In the genomic region with DNA sequence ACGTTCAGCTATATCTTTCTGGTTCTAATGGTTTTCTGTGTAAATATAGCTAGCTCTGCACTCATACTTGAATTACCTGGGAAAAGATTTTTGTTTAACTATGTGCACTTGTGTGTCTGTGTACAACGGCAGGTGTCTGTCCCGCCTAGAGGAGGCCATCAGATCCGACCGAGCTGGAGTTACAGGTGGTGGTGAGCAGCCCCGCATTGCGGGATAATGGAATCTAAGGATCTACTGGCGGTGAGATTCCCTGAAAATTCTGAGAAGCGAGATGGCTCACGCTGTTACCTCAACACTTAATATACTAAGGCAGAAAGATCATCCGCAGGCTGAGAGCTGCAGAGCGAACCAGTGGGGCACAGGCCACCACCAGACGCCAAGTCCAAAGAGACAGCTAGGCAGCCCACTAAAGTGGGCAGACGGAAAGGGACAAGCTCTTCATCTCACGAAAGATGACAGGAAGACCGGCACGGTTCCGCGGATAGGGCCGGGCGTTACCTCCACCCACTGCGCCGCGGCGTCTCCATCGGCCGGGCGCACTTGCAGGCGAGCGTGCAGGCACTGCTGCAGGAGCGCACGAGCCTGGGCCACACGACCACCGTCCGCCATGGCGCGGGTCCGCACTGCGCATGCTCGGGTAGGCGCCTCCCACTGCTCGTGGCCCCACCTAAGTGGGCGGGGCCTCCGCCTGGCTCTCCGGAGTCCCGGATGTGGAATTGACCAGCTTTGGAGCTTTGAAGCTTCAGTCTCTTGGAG, we compare ENCODE assay signal across 8 mouse cellular contexts. TPM values are rescaled to one million over a fixed set of nuclear protein-coding genes. Genes with fewer than 3 reads are reported as not detected.
DNase-seq lines count a peak whose midpoint lies in the region; TF ChIP-seq lines count a peak whose summit lies in the region.

Dtd2 (minus strand) TSS at position 625 of the 756 bp plus-strand sequence.

- DNase-seq in WW6 (ENCODE audit: low read depth, low spot score), result peak; percentile 76
- DNase-seq in cerebellum, postnatal 4 days (ENCODE audit: low spot score in 2 of 2), result peak; percentile 94 to 97
- peak; percentile 94 for DNase-seq in gastrocnemius, adult 2 months
- peak; percentile 82 for DNase-seq in hindlimb bud, embryonic 11.5 days (ENCODE audit: extremely low spot score, low read depth, low spot score)
- DNase-seq in left cerebral cortex, adult 8-10 months (ENCODE audit: low spot score in 2 of 2), result peak; percentile 87 to 89
- DNase-seq in right cerebral cortex, postnatal 10 days (ENCODE audit: low spot score in 2 of 2), result peak; percentile 95 to 97
- DNase-seq in urinary bladder, postnatal 25 days (ENCODE audit: low spot score), result peak; percentile 95

- peaks cover 59% of the 10 kb centered on the region for H3K4me1 ChIP-seq in megakaryocyte, embryonic 14.5 days

- intact Hi-C loops in gastrocnemius, adult 2 months (cut with DNase I), result loop anchor here (5.0 to 10.0 kb wide), 2 partner anchors 61 to 886 kb away; no protein-coding TSS in a partner anchor

- TF ChIP-seq CTCF in gastrocnemius, adult 2 months (IDR thresholded peaks at IDR 0.05), result no peak

- peaks cover 4% of the 10 kb centered on the region; the same call in 1 of the 2 replicates for H3K9me3 ChIP-seq in megakaryocyte, embryonic 14.5 days

- H3K36me3 ChIP-seq in megakaryocyte, embryonic 14.5 days (replicated peaks; ENCODE audit: low read length), result peaks cover 24% of the 10 kb centered on the region

- no peaks in the 10 kb centered on the region for H3K27me3 ChIP-seq in megakaryocyte, embryonic 14.5 days (replicated peaks)

- peak within 1 kb of the TSS; percentile 92 for H3K27ac ChIP-seq in gastrocnemius, adult 2 months

- peak within 1 kb of the TSS; percentile 85 for H3K4me3 ChIP-seq in gastrocnemius, adult 2 months
- H3K4me3 ChIP-seq in megakaryocyte, embryonic 14.5 days (replicated peaks), result peak within 1 kb of the TSS; percentile 94

RNA-seq across cellular contexts. Expression of gene Dtd2, which starts in this region (rescaled TPM):
- total RNA-seq in gastrocnemius, adult 2 months (2021), result 1 to 10 TPM; 4.2 to 4.9 TPM
- total RNA-seq in left cerebral cortex, adult 8-10 months (2022), result 10 to 100 TPM; 10.8 to 11.9 (median 11.6) TPM
- polyA plus RNA-seq in megakaryocyte, embryonic 14.5 days (2012; ENCODE audit: insufficient read depth, low replicate concordance), result 5.4 and 7.3 TPM in 2 replicates

Comparison
In these comparisons a context has a peak if more than half of its experiments do, and no peak if none do; other contexts are left out.
1. Peak in every context shown above with its lines: DNase-seq, H3K4me3 ChIP-seq and H3K27ac ChIP-seq.